Mouse (Mus musculus): ENCODE results near the gene Spata6.

Spata6 gene

DNA sequence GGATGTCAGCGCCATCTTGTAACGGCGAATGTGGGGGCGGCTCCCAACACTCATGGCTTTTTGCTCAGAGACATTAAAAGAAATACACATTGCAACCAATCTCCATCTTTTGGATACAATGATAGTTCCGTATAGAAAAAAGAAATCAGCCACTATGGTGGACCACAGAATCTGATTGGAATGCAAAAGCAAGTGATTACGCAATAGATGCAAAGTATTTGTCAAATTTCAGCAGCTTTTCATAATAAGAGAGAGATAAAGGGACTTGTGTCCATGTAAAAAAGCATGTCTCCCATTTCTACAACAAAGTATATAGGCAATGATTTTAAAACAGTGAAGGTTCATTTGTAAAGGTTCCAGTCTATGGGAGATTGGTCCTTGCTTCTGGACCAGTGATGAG is 119.1 kb downstream of the Spata6 start:
- in situ Hi-C loops (cut with MboI, MseI), result no loop called here

DNA sequence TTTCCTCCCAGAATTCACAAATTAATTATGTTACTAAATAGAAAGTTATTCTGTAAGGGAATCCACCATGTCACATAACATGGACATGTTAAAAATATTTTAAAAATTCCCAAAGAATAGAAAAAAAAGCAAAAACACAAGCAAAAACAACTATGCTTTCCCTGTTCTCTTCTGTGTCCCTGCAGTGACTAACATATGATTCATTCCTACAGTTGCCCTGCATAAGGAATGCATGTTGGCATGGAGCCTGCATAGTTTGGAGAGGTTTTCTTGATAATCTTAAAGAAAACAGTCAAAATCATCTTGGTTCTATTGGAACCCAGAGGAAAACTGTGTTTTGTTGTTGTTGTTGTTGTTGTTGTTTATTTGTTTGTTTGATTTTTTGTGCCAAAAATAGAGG is 132.8 kb downstream of the Spata6 start:
- in situ Hi-C loops (cut with MboI, MseI), result no loop called here

DNA sequence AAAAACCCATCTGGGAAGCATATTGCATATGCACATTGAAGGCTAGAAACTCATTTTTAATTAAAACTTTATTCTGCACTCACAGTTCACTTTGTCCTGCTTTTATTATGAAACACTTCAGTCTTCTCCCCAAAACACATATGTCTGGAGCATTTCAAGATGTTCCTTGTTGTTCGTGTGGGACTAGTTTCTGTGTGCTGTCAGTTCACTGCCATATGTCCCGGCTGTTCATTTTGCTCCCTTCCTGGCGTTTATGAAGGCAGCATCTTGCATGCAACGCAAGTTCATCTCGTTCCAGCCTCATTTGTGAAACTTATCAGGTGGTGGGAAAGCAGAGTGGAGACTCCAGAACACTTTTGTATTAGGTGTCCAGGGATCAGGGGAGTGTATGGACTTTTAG is 146.9 kb downstream of the Spata6 start:
- in situ Hi-C loops (cut with MboI, MseI), result no loop called here

- in situ Hi-C loops (cut with MboI, MseI), result no loop called here
Observed at GRCm38 (mm10) chr4:111867743-111868401, 148.1 kb downstream of the Spata6 start.

Measured in T-helper 1 cell (primary cell).